Mouse (Mus musculus): ENCODE measurements around the gene Soga1. TPM values are rescaled to one million over a fixed set of nuclear protein-coding genes. Genes with fewer than 3 reads are reported as not detected.

Gene Soga1
- polyA plus RNA-seq, 2 experiments = 5.5 to 14.2 TPM

GRCm38 (mm10) chr2:157068701-157069354 is 10.2 kb downstream of the Soga1 start:
- Histone ChIP-seq H3K9me3 (ENCODE audit: control insufficient read depth, low read length) (no peaks in the 10 kb centered on the region), H3K36me3 (ENCODE audit: control insufficient read depth, insufficient read depth, low read length) (peaks cover 22% of the 10 kb centered on the region), H3K4me1 (ENCODE audit: control insufficient read depth, insufficient read depth, low read length) (peaks cover 65% of the 10 kb centered on the region), H3K4me2 (replicated peaks; ENCODE audit: low read depth, low read length, severe bottlenecking) (no peak overlapping the region), H3K27ac (replicated peaks; ENCODE audit: low read depth, low read length) (peak overlapping the region; percentile 48; the same call in 1 of the 2 replicates), H3K4me3 (replicated peaks; ENCODE audit: low read length) (no peak overlapping the region), H3K9ac (ENCODE audit: low read depth, low read length, severe bottlenecking) (0 out of 2 replicates have a peak overlapping the region, but pooled peaks have one; percentile 14), H3K27me3 (ENCODE audit: control insufficient read depth, insufficient read depth, low read length) (no peaks in the 10 kb centered on the region)
- no peak for ATAC-seq (ENCODE audit: low FRiP score, low read depth)
- no peak for TF ChIP-seq POLR2A (IDR thresholded peaks at IDR 0.05; ENCODE audit: borderline replicate concordance, extremely low read depth, insufficient read depth, insufficient read length)
- no peak for DNase-seq (ENCODE audit: low spot score)
- 67% methylated on average over 14 of the region's 14 CpGs for WGBS

DNA sequence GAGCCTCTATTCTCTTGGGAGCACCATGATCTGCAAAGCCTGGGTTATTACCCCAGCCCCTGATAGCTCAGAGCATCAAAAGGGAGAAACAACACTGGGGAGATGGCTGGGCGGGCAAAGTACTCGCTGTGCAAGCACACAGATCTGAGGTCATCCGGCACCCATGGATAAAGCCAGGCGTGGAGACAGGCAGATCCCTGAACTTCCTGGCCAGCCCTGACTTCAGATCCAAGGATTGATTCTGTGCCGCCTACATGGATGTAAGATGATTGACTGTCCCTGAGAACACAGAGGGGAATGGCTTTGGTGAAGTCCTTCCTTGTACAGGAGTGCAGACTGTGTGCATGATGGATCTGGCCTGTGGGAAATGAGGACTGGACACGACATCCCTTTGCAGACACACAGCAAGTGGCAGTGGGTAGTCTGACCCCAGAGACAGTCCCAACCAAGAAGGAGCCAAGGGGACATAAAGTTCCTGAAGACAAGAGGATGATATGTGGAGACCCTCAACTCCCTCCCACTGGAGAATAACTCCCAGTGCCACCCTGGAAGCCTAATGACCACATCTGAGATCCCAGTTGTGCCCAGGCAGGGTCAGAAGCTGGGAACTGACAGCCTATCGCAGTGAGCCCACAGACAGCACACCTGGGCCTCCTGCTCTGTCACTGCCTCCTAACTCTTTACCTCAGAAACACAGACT is 12.2 kb downstream of the Soga1 start:
- ATAC-seq (ENCODE audit: low FRiP score, low read depth) = no peak

DNA sequence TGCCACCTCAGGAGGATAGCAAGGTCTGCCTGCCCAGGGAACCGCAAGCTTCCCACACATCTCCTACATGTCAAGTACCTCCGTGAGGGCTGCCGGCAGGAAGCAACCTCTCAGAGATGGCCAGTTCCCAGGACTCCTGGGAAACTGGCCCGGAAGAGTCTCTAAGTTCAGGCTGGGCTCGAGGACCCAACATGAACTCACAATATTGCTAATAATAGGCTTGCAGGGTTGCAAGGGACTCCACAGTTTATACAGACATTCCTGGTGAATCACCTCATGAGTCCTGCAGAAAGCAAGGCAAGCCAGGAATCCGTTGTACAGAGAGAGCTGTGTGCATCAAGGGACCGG is 13.2 kb downstream of the Soga1 start:
- no peak overlapping the region for H3K27ac ChIP-seq (replicated peaks; ENCODE audit: low read depth, low read length)
- peaks cover 16% of the 10 kb centered on the region for H3K36me3 ChIP-seq (ENCODE audit: control insufficient read depth, insufficient read depth, low read length)
- H3K4me3 ChIP-seq (replicated peaks; ENCODE audit: low read length) = no peak overlapping the region
- no peak overlapping the region for H3K9ac ChIP-seq (ENCODE audit: low read depth, low read length, severe bottlenecking)
- no peak for TF ChIP-seq POLR2A (IDR thresholded peaks at IDR 0.05; ENCODE audit: borderline replicate concordance, extremely low read depth, insufficient read depth, insufficient read length)
- WGBS = 59% methylated on average over 7 of the region's 7 CpGs
- DNase-seq (ENCODE audit: low spot score) = no peak
- no peaks in the 10 kb centered on the region for H3K9me3 ChIP-seq (ENCODE audit: control insufficient read depth, low read length)
- peaks cover 40% of the 10 kb centered on the region for H3K4me1 ChIP-seq (ENCODE audit: control insufficient read depth, insufficient read depth, low read length)
- no peaks in the 10 kb centered on the region for H3K27me3 ChIP-seq (ENCODE audit: control insufficient read depth, insufficient read depth, low read length)
- no peak overlapping the region for H3K4me2 ChIP-seq (replicated peaks; ENCODE audit: low read depth, low read length, severe bottlenecking)
- no peak for ATAC-seq (ENCODE audit: low FRiP score, low read depth)

More for the DNA sequence above, 12.2 kb downstream of the Soga1 start:
- no peak overlapping the region for H3K9ac ChIP-seq (ENCODE audit: low read depth, low read length, severe bottlenecking)
- H3K4me1 ChIP-seq (ENCODE audit: control insufficient read depth, insufficient read depth, low read length) = peaks cover 49% of the 10 kb centered on the region
- TF ChIP-seq POLR2A (IDR thresholded peaks at IDR 0.05; ENCODE audit: borderline replicate concordance, extremely low read depth, insufficient read depth, insufficient read length) = no peak
- WGBS = 80% methylated on average over 7 of the region's 7 CpGs
- H3K4me3 ChIP-seq (replicated peaks; ENCODE audit: low read length) = no peak overlapping the region
- no peaks in the 10 kb centered on the region for H3K9me3 ChIP-seq (ENCODE audit: control insufficient read depth, low read length)
- H3K27me3 ChIP-seq (ENCODE audit: control insufficient read depth, insufficient read depth, low read length) = no peaks in the 10 kb centered on the region
- H3K4me2 ChIP-seq (replicated peaks; ENCODE audit: low read depth, low read length, severe bottlenecking) = no peak overlapping the region
- H3K27ac ChIP-seq (replicated peaks; ENCODE audit: low read depth, low read length) = no peak overlapping the region
- DNase-seq (ENCODE audit: low spot score) = no peak
- peaks cover 16% of the 10 kb centered on the region for H3K36me3 ChIP-seq (ENCODE audit: control insufficient read depth, insufficient read depth, low read length)

- ATAC-seq (ENCODE audit: low FRiP score, low read depth) (no peak), DNase-seq (ENCODE audit: low spot score) (no peak)
- no peak overlapping the region for H3K27ac ChIP-seq (replicated peaks; ENCODE audit: low read depth, low read length)
- H3K36me3 ChIP-seq (ENCODE audit: control insufficient read depth, insufficient read depth, low read length) = peaks cover 21% of the 10 kb centered on the region
- H3K27me3 ChIP-seq (ENCODE audit: control insufficient read depth, insufficient read depth, low read length) = no peaks in the 10 kb centered on the region
- H3K4me1 ChIP-seq (ENCODE audit: control insufficient read depth, insufficient read depth, low read length) = peaks cover 34% of the 10 kb centered on the region
- WGBS = 72% methylated on average over 14 of the region's 14 CpGs
- no peak overlapping the region for H3K4me3 ChIP-seq (replicated peaks; ENCODE audit: low read length)
- H3K4me2 ChIP-seq (replicated peaks; ENCODE audit: low read depth, low read length, severe bottlenecking) = no peak overlapping the region
- no peak overlapping the region for H3K9ac ChIP-seq (ENCODE audit: low read depth, low read length, severe bottlenecking)
- H3K9me3 ChIP-seq (ENCODE audit: control insufficient read depth, low read length) = no peaks in the 10 kb centered on the region
- TF ChIP-seq POLR2A (IDR thresholded peaks at IDR 0.05; ENCODE audit: borderline replicate concordance, extremely low read depth, insufficient read depth, insufficient read length) = no peak
These were observed 13.8 kb downstream of the Soga1 start for GRCm38 (mm10) chr2:157064978-157065878.

DNA sequence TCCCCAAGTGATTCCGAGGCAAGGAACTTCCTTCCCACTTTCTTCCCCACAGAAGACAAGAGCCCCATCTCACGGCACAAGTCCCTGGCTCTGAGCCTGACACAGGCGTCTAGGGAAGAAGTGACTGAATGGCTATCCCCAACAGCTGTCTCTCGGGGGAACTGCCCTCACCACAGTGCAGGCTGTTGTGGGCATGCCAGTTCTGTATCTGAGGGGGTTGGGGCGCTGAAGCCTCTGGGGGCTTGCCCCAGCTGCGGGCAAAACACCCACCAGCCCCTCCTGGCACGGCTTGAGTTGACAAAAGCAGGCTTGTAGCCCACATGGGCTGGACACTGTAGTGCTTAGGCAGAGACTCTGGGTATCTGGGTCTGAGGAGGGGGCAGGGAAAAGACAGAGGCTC is 14.9 kb downstream of the Soga1 start:
- H3K4me2 ChIP-seq (replicated peaks; ENCODE audit: low read depth, low read length, severe bottlenecking) = no peak overlapping the region
- TF ChIP-seq POLR2A (IDR thresholded peaks at IDR 0.05; ENCODE audit: borderline replicate concordance, extremely low read depth, insufficient read depth, insufficient read length) = no peak
- WGBS = 64% methylated on average over 7 of the region's 7 CpGs
- DNase-seq (ENCODE audit: low spot score) (no peak), ATAC-seq (ENCODE audit: low FRiP score, low read depth) (no peak)
- H3K27me3 ChIP-seq (ENCODE audit: control insufficient read depth, insufficient read depth, low read length) = no peaks in the 10 kb centered on the region
- peaks cover 32% of the 10 kb centered on the region for H3K36me3 ChIP-seq (ENCODE audit: control insufficient read depth, insufficient read depth, low read length)
- H3K9ac ChIP-seq (ENCODE audit: low read depth, low read length, severe bottlenecking) = 0 out of 2 replicates have a peak overlapping the region, but pooled peaks have one; percentile 12
- peak overlapping the region; percentile 14; the same call in 1 of the 2 replicates for H3K27ac ChIP-seq (replicated peaks; ENCODE audit: low read depth, low read length)
- H3K9me3 ChIP-seq (ENCODE audit: control insufficient read depth, low read length) = no peaks in the 10 kb centered on the region
- no peak overlapping the region for H3K4me3 ChIP-seq (replicated peaks; ENCODE audit: low read length)
- peaks cover 26% of the 10 kb centered on the region for H3K4me1 ChIP-seq (ENCODE audit: control insufficient read depth, insufficient read depth, low read length)
